Mouse (Mus musculus) CH12F3 (cell line): ENCODE results near the gene Clcnkb.

ENCODE experiments used
- in situ Hi-C: fragments of 300-500 bp; cut with MboI; formaldehyde crosslinking; loops from 2 replicates; pipeline ENCODE4 v1.14.3; 2020; ENCODE audit warnings: low sequenced_read_pairs

Gene Clcnkb

GRCm38 (mm10) chr4:141362937-141363548 lies 52.8 kb downstream of the Clcnkb start:
- in situ Hi-C loops = loop anchor here (10.0 kb wide), 1 partner anchor 78 kb away; no protein-coding TSS in a partner anchor

DNA sequence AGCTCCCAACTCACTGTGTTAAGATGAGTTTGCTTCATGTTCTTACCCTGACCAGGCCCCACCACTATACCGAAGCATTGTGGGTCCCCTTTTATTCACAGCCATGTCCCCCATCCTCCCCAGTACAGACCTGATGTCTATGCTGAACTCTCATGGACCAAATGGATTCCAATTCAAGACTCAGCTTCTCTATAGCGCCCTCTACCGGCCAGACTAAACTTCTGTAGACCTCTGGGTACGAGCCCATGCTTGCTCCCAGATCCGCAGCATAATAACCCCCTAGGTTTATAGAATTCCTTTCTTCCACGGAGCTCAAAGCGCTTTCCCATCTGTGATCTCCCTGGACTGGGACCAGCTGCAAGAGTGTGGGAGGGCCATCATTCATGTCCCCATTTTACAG lies 55.0 kb downstream of the Clcnkb start:
- in situ Hi-C loops = loop anchor here (10.0 kb wide), 1 partner anchor 76 kb away; no protein-coding TSS in a partner anchor

GRCm38 (mm10) chr4:141359222-141359621 lies 56.6 kb downstream of the Clcnkb start:
- in situ Hi-C loops = no loop called here

DNA sequence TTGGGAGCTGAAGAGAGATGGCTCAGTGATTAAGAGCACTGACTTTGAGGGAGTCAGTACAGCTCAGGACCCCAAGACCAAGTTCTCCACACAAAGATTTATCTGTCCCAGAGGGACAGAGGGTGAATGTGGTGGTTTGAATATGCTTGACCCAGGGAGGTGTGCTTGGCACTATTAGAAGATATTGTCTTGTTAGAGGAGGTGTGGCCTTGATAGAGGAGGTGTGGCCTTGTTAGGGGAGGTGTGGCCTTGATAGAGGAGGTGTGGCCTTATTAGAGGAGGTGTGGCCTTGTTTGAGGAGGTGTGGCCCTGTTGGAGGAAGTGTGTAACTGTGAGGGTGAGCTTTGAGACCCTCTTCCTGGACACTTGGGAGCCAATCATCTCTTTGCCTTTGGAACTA lies 58.0 kb downstream of the Clcnkb start:
- in situ Hi-C loops = no loop called here
